Mouse (Mus musculus) ZHBTc4 (cell line): ENCODE results near the gene Gm17067.
"Not testable (repeated sequence)": the region's sequence is repeated elsewhere in the genome, so short reads cannot be mapped to it uniquely, and the experiment has no call there.

Source experiments
- DNase-seq: peaks from one replicate; pipeline ENCODE4 v3.0.0-alpha.2; 2011; ENCODE audit warnings: low read depth, low spot score

Gm17067 gene

DNA sequence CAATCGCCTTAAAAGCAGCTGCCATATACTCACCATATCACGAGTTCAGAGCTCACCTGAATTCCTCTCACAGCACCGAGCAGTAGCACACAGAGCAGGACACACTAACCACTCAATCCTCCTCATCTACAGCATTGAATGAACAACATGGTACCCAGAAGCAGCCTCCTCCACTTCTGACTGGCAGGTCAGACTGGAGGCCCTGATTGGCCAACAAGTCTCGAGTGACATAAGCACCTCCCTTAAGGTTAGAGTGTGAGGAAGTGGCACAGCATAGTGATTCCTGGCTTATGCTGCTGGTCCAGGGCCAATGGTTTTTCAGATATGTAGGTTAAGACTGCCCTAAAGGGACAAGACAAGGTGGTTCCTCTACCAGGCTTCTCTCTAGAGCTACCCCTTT is at the start of gene Gm17067:
Gene Gm17067 (minus strand): TSS at position 101 of the 400 bp plus-strand sequence.
- not testable (repeated sequence) for DNase-seq

DNA sequence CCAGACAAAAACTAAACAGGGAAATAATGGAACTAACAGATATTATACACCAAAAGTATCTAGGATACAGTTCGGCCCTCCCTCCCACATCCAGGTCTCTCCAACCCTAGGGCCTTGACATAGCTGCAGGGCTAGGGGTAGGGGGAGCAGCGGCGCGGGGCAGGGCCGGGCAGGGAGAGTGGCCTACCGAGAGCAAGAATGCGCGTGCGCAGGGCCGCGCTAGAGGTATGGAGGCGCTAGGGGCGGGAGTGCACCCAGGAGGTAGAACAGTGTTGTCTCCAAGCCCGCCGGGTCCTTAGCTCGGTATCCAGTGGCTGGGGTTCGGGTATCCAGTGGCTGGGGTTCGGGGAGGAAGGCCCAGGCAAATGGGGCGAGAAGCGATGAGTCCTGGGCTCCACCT is 23.0 kb upstream of the Gm17067 start:
- DNase-seq, result peak; percentile 95

DNA sequence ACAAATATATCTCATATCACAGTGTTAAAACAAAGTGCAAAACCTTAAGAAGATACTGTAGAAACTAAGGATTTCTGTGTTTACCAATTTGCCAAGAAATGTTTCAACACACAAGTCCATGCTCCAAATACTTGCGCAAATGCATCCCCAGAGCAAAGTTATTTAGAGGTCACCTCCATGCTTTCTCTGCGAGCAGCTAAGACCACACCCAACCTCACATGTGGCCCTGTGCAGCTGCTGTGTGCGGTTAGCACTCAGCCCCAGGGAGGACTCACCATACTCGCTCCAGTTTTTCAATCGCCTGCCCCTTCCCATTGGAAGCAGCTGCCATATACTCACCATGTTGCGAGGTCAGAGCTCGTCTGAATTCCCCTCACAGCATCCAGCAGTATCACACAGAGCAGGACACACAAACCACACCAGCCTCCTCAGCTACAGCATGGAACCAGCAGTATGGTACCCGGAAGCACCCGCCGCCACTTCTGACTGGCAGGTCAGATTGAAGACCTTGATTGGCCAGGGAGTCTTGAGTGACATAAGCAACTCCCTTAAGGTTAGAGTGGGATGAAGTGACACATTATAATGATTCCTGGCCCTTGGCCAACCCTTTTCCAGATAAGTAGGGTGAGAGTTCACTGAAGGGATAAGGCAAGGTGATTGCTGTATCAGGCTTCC is 11.9 kb upstream of the Gm17067 start:
- peak; percentile 91 for DNase-seq

DNA sequence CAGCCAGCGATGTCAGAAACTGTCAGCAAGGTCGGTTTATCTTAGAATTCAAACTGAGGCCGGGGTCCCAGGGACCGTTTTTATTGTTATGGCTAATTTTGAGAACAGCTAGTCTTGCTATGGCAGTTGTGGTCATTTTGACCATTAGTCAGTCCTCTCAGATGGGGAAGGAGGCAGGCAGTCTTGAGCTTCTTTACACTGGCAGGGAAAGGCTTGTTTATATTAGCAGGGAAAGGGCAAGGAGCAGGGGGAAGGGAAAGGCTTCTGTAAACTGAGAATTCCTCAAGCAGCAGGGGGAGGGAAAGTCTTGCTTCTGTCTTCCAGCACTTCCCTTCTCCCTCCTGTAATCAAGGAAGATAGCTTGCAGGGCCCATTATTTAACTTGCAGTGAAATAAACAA is 33.6 kb downstream of the Gm17067 start:
- not testable (repeated sequence) for DNase-seq

DNA sequence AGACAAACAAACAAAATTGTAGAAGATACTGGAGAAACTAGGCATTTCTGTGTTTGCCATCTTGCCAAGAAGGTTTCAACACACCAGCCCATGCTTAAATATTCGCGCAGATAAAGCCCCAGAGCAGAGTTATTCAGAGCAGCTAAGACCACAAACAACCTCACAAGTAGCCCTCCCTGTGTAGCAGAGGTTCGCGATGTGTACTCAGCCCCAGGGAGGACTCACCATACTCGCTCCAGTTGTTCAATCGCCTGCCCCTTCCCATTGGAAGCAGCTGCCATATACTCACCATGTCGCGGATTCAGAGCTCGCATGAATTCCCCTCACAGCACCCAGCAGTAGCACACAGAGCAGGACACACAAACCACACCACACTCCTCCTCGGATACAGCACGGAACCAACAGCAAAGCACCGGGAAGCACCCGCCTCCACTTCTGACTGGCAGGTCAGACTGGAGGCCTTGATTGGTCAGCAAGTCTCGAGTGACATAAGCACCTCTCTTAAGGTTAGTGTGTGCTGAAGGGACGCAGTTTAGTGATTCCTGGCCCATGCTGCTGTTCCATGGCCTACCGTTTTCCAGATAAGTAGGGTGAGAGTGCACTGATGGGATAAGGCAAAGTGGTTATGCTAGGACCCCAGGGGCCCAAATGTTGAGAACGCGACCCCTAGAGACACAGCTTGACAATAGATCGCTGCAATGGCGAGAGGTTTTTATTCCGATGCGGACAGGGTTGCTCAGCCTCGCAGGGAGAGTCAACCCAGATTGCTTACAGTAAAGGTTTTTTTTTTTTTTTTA is 34.3 kb downstream of the Gm17067 start, which contains the start of gene Zfp975:
Gene Zfp975 (minus strand): TSS at position 381 of the 797 bp plus-strand sequence.
- peak; percentile 90 for DNase-seq

DNA sequence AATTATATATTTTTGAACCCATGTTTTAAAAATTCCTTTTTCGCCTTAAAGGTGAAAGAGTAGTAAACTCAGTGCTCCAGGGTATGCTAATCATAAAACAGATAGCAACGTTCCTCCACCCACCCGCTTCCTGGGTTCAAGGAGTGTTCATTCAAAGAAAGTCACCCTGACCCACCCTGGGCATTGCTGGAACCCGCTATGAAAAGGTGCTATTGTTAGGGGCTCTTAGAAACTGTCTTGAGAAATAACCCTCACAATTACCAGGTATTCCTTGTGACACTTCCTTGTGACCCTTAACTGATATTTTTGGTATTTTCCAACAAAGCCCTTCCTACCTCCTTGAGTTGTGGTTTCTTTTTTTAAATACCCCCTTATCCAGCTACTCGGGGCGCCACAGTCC is 46.7 kb downstream of the Gm17067 start:
- DNase-seq, result peak; percentile 75

DNA sequence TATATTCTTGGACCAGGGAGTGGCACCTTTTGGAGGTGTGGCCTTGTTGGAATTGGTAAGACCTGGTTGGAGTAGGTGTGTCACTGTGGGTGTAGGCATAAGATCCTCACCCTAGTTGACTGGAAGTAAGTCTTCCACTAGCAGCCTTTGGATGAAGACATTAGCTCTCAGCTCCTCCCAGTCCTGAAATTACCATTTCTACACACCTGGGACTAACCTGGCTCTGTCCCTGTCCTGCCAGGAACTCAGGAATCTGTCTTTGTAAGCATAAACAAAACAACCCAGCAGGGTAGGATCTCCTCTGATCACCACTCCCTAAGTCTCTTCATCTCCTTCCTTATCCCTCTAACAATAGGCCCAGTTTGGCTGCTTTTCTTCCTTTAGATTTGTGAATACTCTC is 47.2 kb downstream of the Gm17067 start:
- DNase-seq, result peak; percentile 94

DNA sequence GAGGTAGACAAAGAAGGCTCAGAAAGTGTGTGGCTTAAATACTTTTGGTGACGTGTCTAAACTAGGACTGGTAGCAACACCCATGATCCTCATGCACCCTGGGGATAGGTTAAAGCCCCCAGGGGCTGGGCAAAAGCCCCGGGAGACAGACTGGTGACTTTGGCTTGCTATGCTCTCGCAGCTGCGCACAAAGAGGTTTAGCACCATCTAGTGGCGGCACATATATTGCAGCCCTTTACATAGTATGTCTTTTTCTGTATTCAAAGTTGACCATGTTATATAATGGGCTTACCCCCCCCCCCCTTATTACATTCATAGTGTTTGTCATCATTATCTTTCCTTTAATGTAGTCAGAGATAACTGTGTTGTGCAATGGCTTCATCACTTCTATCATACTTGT is 66.7 kb downstream of the Gm17067 start:
- DNase-seq, result peak; percentile 80
